Mouse (Mus musculus): Measurements from ENCODE around the gene Lnpk. TPM values are rescaled to one million over a fixed set of nuclear protein-coding genes. Genes with fewer than 3 reads are reported as not detected.

The Lnpk gene
- total RNA-seq (2014; rRNA removed; ENCODE audit: low replicate concordance) (9.0 and 13.9 TPM in 2 replicates), polyA plus RNA-seq (2015; fragmentation: Nextera tagmentation; extraction: Ambion mirVana) (12.3 and 12.6 TPM in 2 replicates)

GRCm38 (mm10) chr2:74578843-74579489 is at the start of gene Lnpk:
Lnpk (minus strand) TSS chr2:74579435.
- H3K4me1 ChIP-seq (ENCODE audit: control insufficient read depth, insufficient read depth), result 0 out of 2 replicates have a peak, but pooled peaks cover 4% of the 10 kb centered on the region
- peak; percentile 100 for ATAC-seq (ENCODE audit: insufficient read depth, low read depth)
- H3K27me3 ChIP-seq (ENCODE audit: control insufficient read depth, insufficient read depth, low read length), result no peaks in the 10 kb centered on the region
- peak within 1 kb of the TSS; percentile 83 for H3K27ac ChIP-seq (ENCODE audit: low read depth)
- H3K4me2 ChIP-seq (ENCODE audit: low read depth, low read length), result peak within 1 kb of the TSS; percentile 97
- peak within 1 kb of the TSS; percentile 96 for H3K9ac ChIP-seq (replicated peaks; ENCODE audit: low read depth, low read length)
- H3K9me3 ChIP-seq (replicated peaks; ENCODE audit: control insufficient read depth, low read length), result no peaks in the 10 kb centered on the region
- DNase-seq (ENCODE audit: low spot score), result peak; percentile 94
- H3K36me3 ChIP-seq (replicated peaks; ENCODE audit: control insufficient read depth, insufficient read depth, low read length), result no peaks in the 10 kb centered on the region
- H3K4me3 ChIP-seq (ENCODE audit: low read depth, low read length), result peak within 1 kb of the TSS; percentile 100
- under 1% methylated on average over 34 of the region's 34 CpGs for whole genome bisulfite sequencing
- TF ChIP-seq EP300 (IDR thresholded peaks at IDR 0.05; ENCODE audit: low read depth) (no peak), CTCF (IDR thresholded peaks at IDR 0.05; ENCODE audit: low read depth) (no peak)

GRCm38 (mm10) chr2:74620368-74620767 is 41.1 kb upstream of the Lnpk start:
- ATAC-seq (ENCODE audit: insufficient read depth, low read depth), result no peak
- H3K4me2 ChIP-seq (ENCODE audit: low read depth, low read length), result no peak overlapping the region
- 87% methylated on average over 10 of the region's 10 CpGs for WGBS
- H3K9me3 ChIP-seq (replicated peaks; ENCODE audit: control insufficient read depth, low read length), result no peaks in the 10 kb centered on the region
- H3K4me1 ChIP-seq (ENCODE audit: control insufficient read depth, insufficient read depth), result no peaks in the 10 kb centered on the region
- no peak overlapping the region for H3K9ac ChIP-seq (replicated peaks; ENCODE audit: low read depth, low read length)
- no peak for TF ChIP-seq CTCF (IDR thresholded peaks at IDR 0.05; ENCODE audit: low read depth)
- TF ChIP-seq EP300 (IDR thresholded peaks at IDR 0.05; ENCODE audit: low read depth), result no peak
- no peak overlapping the region for H3K27ac ChIP-seq (ENCODE audit: low read depth)
- no peak for DNase-seq (ENCODE audit: low spot score)
- H3K4me3 ChIP-seq (ENCODE audit: low read depth, low read length), result no peak overlapping the region
- no peaks in the 10 kb centered on the region for H3K36me3 ChIP-seq (replicated peaks; ENCODE audit: control insufficient read depth, insufficient read depth, low read length)
- H3K27me3 ChIP-seq (ENCODE audit: control insufficient read depth, insufficient read depth, low read length), result no peaks in the 10 kb centered on the region

GRCm38 (mm10) chr2:74619676-74620246 is 40.5 kb upstream of the Lnpk start:
- WGBS, result 80% methylated on average over 3 of the region's 3 CpGs
- no peaks in the 10 kb centered on the region for H3K36me3 ChIP-seq (replicated peaks; ENCODE audit: control insufficient read depth, insufficient read depth, low read length)
- no peaks in the 10 kb centered on the region for H3K9me3 ChIP-seq (replicated peaks; ENCODE audit: control insufficient read depth, low read length)
- H3K27ac ChIP-seq (ENCODE audit: low read depth), result no peak overlapping the region
- H3K4me3 ChIP-seq (ENCODE audit: low read depth, low read length), result no peak overlapping the region
- ATAC-seq (ENCODE audit: insufficient read depth, low read depth) (no peak), DNase-seq (ENCODE audit: low spot score) (no peak)
- no peak for TF ChIP-seq CTCF (IDR thresholded peaks at IDR 0.05; ENCODE audit: low read depth)
- TF ChIP-seq EP300 (IDR thresholded peaks at IDR 0.05; ENCODE audit: low read depth), result no peak
- no peaks in the 10 kb centered on the region for H3K27me3 ChIP-seq (ENCODE audit: control insufficient read depth, insufficient read depth, low read length)
- no peak overlapping the region for H3K4me2 ChIP-seq (ENCODE audit: low read depth, low read length)
- H3K4me1 ChIP-seq (ENCODE audit: control insufficient read depth, insufficient read depth), result no peaks in the 10 kb centered on the region
- no peak overlapping the region for H3K9ac ChIP-seq (replicated peaks; ENCODE audit: low read depth, low read length)

- no peak for DNase-seq (ENCODE audit: low spot score)
- Histone ChIP-seq H3K9ac (replicated peaks; ENCODE audit: low read depth, low read length) (no peak overlapping the region), H3K36me3 (replicated peaks; ENCODE audit: control insufficient read depth, insufficient read depth, low read length) (no peaks in the 10 kb centered on the region), H3K4me2 (ENCODE audit: low read depth, low read length) (no peak overlapping the region), H3K27me3 (ENCODE audit: control insufficient read depth, insufficient read depth, low read length) (no peaks in the 10 kb centered on the region), H3K27ac (ENCODE audit: low read depth) (no peak overlapping the region), H3K9me3 (replicated peaks; ENCODE audit: control insufficient read depth, low read length) (no peaks in the 10 kb centered on the region), H3K4me3 (ENCODE audit: low read depth, low read length) (no peak overlapping the region), H3K4me1 (ENCODE audit: control insufficient read depth, insufficient read depth) (no peaks in the 10 kb centered on the region)
- ATAC-seq (ENCODE audit: insufficient read depth, low read depth), result no peak
- WGBS, result 70% methylated on average over 9 of the region's 9 CpGs
- TF ChIP-seq EP300 (IDR thresholded peaks at IDR 0.05; ENCODE audit: low read depth) (no peak), CTCF (IDR thresholded peaks at IDR 0.05; ENCODE audit: low read depth) (no peak)
These were observed 38.5 kb upstream of the Lnpk start for GRCm38 (mm10) chr2:74617706-74618105.

GRCm38 (mm10) chr2:74611406-74611805 is 32.2 kb upstream of the Lnpk start:
- no peak for TF ChIP-seq EP300 (IDR thresholded peaks at IDR 0.05; ENCODE audit: low read depth)
- no peak for TF ChIP-seq CTCF (IDR thresholded peaks at IDR 0.05; ENCODE audit: low read depth)
- WGBS, result 78% methylated on average over 4 of the region's 4 CpGs
- Histone ChIP-seq H3K27me3 (ENCODE audit: control insufficient read depth, insufficient read depth, low read length) (no peaks in the 10 kb centered on the region), H3K36me3 (replicated peaks; ENCODE audit: control insufficient read depth, insufficient read depth, low read length) (no peaks in the 10 kb centered on the region), H3K9ac (replicated peaks; ENCODE audit: low read depth, low read length) (no peak overlapping the region), H3K27ac (ENCODE audit: low read depth) (no peak overlapping the region), H3K9me3 (replicated peaks; ENCODE audit: control insufficient read depth, low read length) (0 out of 2 replicates have a peak, but pooled peaks cover 7% of the 10 kb centered on the region), H3K4me3 (ENCODE audit: low read depth, low read length) (no peak overlapping the region), H3K4me1 (ENCODE audit: control insufficient read depth, insufficient read depth) (no peaks in the 10 kb centered on the region), H3K4me2 (ENCODE audit: low read depth, low read length) (no peak overlapping the region)
- ATAC-seq (ENCODE audit: insufficient read depth, low read depth) (no peak), DNase-seq (ENCODE audit: low spot score) (no peak)
